Mouse (Mus musculus): ENCODE results near the gene Fmnl3. TPM values are rescaled to one million over a fixed set of nuclear protein-coding genes. Genes with fewer than 3 reads are reported as not detected.

The Fmnl3 gene
- total and polyA plus RNA-seq, 3 experiments: 14.6 to 18.6 (median 18.1) TPM

GRCm38 (mm10) chr15:99392486-99393385, 22.5 kb upstream of the Fmnl3 start, which contains the start of gene Tmbim6:
Gene Tmbim6, plus strand, starts transcription at chr15:99392882.
- H3K27ac ChIP-seq: peak within 1 kb of the TSS; percentile 98
- peak; percentile 73 for TF ChIP-seq EP300 (IDR thresholded peaks at IDR 0.05; ENCODE audit: insufficient read depth, low read depth, low read length)
- TF ChIP-seq POLR2A (IDR thresholded peaks at IDR 0.05; ENCODE audit: insufficient read depth, low read depth, low read length): peak; percentile 99
- 0 out of 2 replicates have a peak, but pooled peaks have one; percentile 3 for TF ChIP-seq CTCF (IDR thresholded peaks at IDR 0.05)
- intact Hi-C loops (cut with DNase I): no loop called here
- H3K27me3 ChIP-seq (ENCODE audit: control insufficient read depth, insufficient read depth, low read length): no peaks in the 10 kb centered on the region
- H3K79me2 ChIP-seq (replicated peaks; ENCODE audit: control insufficient read depth, insufficient read depth, low read length): peaks cover 5% of the 10 kb centered on the region
- DNase-seq: peak; percentile 97 to 99
- peak within 1 kb of the TSS; percentile 93 for H3K4me3 ChIP-seq
- WGBS: under 1% methylated on average over 51 of the region's 51 CpGs
- peaks cover 17% of the 10 kb centered on the region for H3K4me1 ChIP-seq (ENCODE audit: control insufficient read depth, insufficient read depth, low read length)
- peaks cover 11% of the 10 kb centered on the region for H3K36me3 ChIP-seq (ENCODE audit: control insufficient read depth, insufficient read depth, low read length)
- H3K9ac ChIP-seq (ENCODE audit: low read depth, low read length): peak within 1 kb of the TSS; percentile 79

- H3K79me2 ChIP-seq (replicated peaks; ENCODE audit: control insufficient read depth, insufficient read depth, low read length): peaks cover 5% of the 10 kb centered on the region
- DNase-seq: no peak
- no peak for TF ChIP-seq POLR2A (IDR thresholded peaks at IDR 0.05; ENCODE audit: insufficient read depth, low read depth, low read length)
- no peak for TF ChIP-seq CTCF (IDR thresholded peaks at IDR 0.05)
- no peak for TF ChIP-seq EP300 (IDR thresholded peaks at IDR 0.05; ENCODE audit: insufficient read depth, low read depth, low read length)
- no peak overlapping the region; the same call in 1 of the 2 replicates for H3K4me3 ChIP-seq
- peaks cover 15% of the 10 kb centered on the region for H3K4me1 ChIP-seq (ENCODE audit: control insufficient read depth, insufficient read depth, low read length)
- H3K27ac ChIP-seq: peak overlapping the region; percentile 71
- H3K9ac ChIP-seq (ENCODE audit: low read depth, low read length): no peak overlapping the region
- H3K27me3 ChIP-seq (ENCODE audit: control insufficient read depth, insufficient read depth, low read length): no peaks in the 10 kb centered on the region
- WGBS: 86% methylated on average over 6 of the region's 6 CpGs
- intact Hi-C loops (cut with DNase I): no loop called here
- peaks cover 10% of the 10 kb centered on the region for H3K36me3 ChIP-seq (ENCODE audit: control insufficient read depth, insufficient read depth, low read length)
These were observed 21.7 kb upstream of the Fmnl3 start for GRCm38 (mm10) chr15:99391975-99392374.

- Histone ChIP-seq H3K27me3 (ENCODE audit: control insufficient read depth, insufficient read depth, low read length) (no peaks in the 10 kb centered on the region), H3K36me3 (ENCODE audit: control insufficient read depth, insufficient read depth, low read length) (peaks cover 6% of the 10 kb centered on the region), H3K4me1 (ENCODE audit: control insufficient read depth, insufficient read depth, low read length) (peaks cover 7% of the 10 kb centered on the region), H3K79me2 (replicated peaks; ENCODE audit: control insufficient read depth, insufficient read depth, low read length) (peaks cover 3% of the 10 kb centered on the region), H3K9ac (ENCODE audit: low read depth, low read length) (no peak overlapping the region), H3K4me3 (no peak overlapping the region), H3K27ac (no peak overlapping the region)
- WGBS: 34% methylated on average over 7 of the region's 7 CpGs
- intact Hi-C loops (cut with DNase I): no loop called here
- TF ChIP-seq POLR2A (IDR thresholded peaks at IDR 0.05; ENCODE audit: insufficient read depth, low read depth, low read length) (no peak), CTCF (IDR thresholded peaks at IDR 0.05) (no peak), EP300 (IDR thresholded peaks at IDR 0.05; ENCODE audit: insufficient read depth, low read depth, low read length) (no peak)
- no peak for DNase-seq
These were observed 20.5 kb upstream of the Fmnl3 start for GRCm38 (mm10) chr15:99390472-99391401.

- no peak overlapping the region for H3K4me3 ChIP-seq
- H3K9ac ChIP-seq (ENCODE audit: low read depth, low read length): no peak overlapping the region
- H3K4me1 ChIP-seq (ENCODE audit: control insufficient read depth, insufficient read depth, low read length): peaks cover 1% of the 10 kb centered on the region; the same call in 1 of the 2 replicates
- no peaks in the 10 kb centered on the region for H3K27me3 ChIP-seq (ENCODE audit: control insufficient read depth, insufficient read depth, low read length)
- TF ChIP-seq POLR2A (IDR thresholded peaks at IDR 0.05; ENCODE audit: insufficient read depth, low read depth, low read length) (no peak), CTCF (IDR thresholded peaks at IDR 0.05) (no peak), EP300 (IDR thresholded peaks at IDR 0.05; ENCODE audit: insufficient read depth, low read depth, low read length) (no peak)
- no peak for DNase-seq
- intact Hi-C loops (cut with DNase I): no loop called here
- 70% methylated on average over 4 of the region's 4 CpGs for WGBS
- H3K27ac ChIP-seq: no peak overlapping the region
- no peaks in the 10 kb centered on the region for H3K79me2 ChIP-seq (replicated peaks; ENCODE audit: control insufficient read depth, insufficient read depth, low read length)
- H3K36me3 ChIP-seq (ENCODE audit: control insufficient read depth, insufficient read depth, low read length): no peaks in the 10 kb centered on the region
These were observed 17.7 kb upstream of the Fmnl3 start for GRCm38 (mm10) chr15:99387976-99388375.

GRCm38 (mm10) chr15:99386796-99387195, 16.5 kb upstream of the Fmnl3 start:
- Histone ChIP-seq H3K79me2 (replicated peaks; ENCODE audit: control insufficient read depth, insufficient read depth, low read length) (no peaks in the 10 kb centered on the region), H3K27ac (no peak overlapping the region), H3K9ac (ENCODE audit: low read depth, low read length) (no peak overlapping the region), H3K4me3 (no peak overlapping the region), H3K4me1 (ENCODE audit: control insufficient read depth, insufficient read depth, low read length) (no peaks in the 10 kb centered on the region), H3K36me3 (ENCODE audit: control insufficient read depth, insufficient read depth, low read length) (no peaks in the 10 kb centered on the region), H3K27me3 (ENCODE audit: control insufficient read depth, insufficient read depth, low read length) (no peaks in the 10 kb centered on the region)
- WGBS: 80% methylated on average over 3 of the region's 3 CpGs
- intact Hi-C loops (cut with DNase I): no loop called here
- DNase-seq: no peak
- TF ChIP-seq EP300 (IDR thresholded peaks at IDR 0.05; ENCODE audit: insufficient read depth, low read depth, low read length) (no peak), CTCF (IDR thresholded peaks at IDR 0.05) (no peak), POLR2A (IDR thresholded peaks at IDR 0.05; ENCODE audit: insufficient read depth, low read depth, low read length) (no peak)

Data from heart, adult 2 months (tissue).